Mouse (Mus musculus): ENCODE measurements around the gene Scrn2. TPM values are rescaled to one million over a fixed set of nuclear protein-coding genes. Genes with fewer than 3 reads are reported as not detected.

Gene Scrn2
- total RNA-seq (2022), result 1 to 10 TPM; 4.3 to 6.9 (median 6.3) TPM

GRCm38 (mm10) chr11:97029686-97030417 is at the start of gene Scrn2:
Gene Scrn2 (plus strand): TSS chr11:97029938.
- DNase-seq (ENCODE audit: low spot score in 2 of 2), result peak in 1 of 2 experiments; percentile 76

- no peak for DNase-seq (ENCODE audit: low spot score in 2 of 2)
Measured at GRCm38 (mm10) chr11:96980021-96980420, 49.7 kb upstream of the Scrn2 start.

DNA sequence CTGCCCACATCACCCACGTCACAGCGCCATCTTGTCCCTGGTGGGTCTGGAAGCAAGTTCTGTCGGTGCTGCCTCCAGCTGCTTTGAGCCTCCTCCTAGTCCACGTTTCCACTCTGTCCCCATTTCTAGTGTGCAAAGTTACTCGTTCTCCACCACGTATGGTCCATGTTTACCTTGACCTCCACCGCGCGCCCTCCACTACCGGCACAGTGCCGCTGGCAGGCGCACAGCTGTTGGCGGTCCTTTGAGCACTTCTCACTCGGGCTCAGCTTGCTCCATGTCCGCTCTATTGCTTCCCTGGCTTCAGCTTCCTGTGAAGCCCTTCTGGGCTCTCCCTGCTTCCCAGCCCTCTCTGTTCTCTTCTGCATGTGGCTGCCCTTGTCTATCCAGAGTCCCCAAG is 48.3 kb upstream of the Scrn2 start:
- DNase-seq (ENCODE audit: low spot score in 2 of 2), result no peak

DNA sequence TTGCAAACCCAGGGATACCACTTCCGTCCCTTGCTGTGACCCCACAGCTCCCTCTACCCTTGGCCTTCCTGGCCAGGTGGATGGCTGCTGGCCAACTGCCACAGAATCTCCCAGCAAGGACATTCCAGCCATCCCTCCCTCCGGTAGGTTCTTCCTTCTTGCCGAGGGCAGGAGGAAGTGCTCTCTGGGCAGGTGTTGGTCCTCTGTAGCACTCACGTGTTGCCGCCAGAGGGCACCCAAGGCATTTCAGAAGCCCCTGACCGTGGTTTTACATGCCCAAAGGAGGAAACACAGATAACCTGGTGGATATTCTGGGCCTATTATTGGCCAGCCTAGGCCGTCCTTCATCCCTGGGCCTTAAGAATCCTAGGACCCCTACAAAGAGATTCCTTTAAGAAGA is 47.4 kb upstream of the Scrn2 start:
- peak; percentile 69 to 80 for DNase-seq (ENCODE audit: low spot score in 2 of 2)

GRCm38 (mm10) chr11:96982859-96983258 is 46.9 kb upstream of the Scrn2 start, which contains the start of gene Sp2:
Gene Sp2 (minus strand): TSS chr11:96982959.
- DNase-seq (ENCODE audit: low spot score in 2 of 2), result no peak

- no peak for DNase-seq (ENCODE audit: low spot score in 2 of 2)
Measured at GRCm38 (mm10) chr11:96984903-96985302, 44.8 kb upstream of the Scrn2 start.

DNA sequence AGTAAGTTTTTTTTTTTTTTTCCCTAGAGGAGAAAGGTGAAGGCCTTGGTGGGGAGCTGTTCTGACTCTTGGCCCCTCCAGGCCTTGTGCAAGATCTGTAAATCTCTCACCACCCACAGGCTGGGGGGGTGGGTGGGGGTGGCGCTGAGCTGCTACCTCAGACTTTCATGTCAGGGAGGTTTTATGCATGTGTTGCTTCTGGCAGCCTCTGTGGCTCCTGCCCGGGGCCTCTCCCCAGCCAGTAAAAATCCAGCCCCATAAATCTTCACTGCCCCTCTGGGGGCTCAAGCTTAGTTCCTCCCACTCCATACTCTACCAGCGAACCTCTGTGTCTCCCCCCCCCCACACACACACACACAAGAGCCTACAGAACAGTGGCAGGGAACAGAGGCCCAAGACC is 43.3 kb upstream of the Scrn2 start:
- no peak for DNase-seq (ENCODE audit: low spot score in 2 of 2)

DNA sequence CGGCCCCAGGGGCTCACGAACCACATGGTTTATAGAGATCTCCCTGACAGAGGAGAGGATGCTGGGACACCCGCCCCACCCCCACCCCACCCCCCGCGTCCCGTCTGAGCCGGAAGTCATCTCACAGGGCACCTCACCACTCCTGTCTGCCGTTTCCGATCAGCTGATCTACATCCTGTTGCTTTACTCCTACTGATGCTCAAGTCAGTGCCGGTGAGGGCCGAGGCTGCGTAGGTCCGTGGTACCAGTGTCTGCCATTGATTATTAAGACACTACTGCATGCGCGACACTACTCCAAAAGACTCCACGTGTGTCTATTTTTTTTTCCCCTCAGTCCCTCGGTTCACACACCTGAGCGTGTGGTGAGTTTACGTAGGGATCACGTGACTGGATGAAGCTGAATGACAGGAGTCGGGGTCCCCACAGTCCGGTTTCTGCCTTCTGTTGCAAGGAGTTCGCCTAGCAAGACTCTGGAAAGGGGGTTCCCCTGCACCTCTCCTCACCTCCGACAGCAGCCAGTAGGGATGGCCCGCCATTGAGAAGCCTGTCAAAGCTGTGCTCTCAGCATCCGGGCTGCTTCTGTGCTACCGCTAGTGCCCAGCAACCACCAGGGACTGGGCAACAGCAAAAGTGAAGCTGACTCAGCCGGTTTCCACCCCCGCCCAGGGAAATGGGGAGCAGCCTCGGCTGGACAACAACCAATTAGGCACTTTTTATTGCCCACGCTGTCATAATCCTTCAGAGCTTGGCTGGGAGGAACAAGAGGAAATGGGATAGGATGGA is 41.7 kb upstream of the Scrn2 start:
- peak in 1 of 2 experiments; percentile 42 for DNase-seq (ENCODE audit: low spot score in 2 of 2)

GRCm38 (mm10) chr11:96991501-96991900 is 38.2 kb upstream of the Scrn2 start:
- no peak for DNase-seq (ENCODE audit: low spot score in 2 of 2)

- no peak for DNase-seq (ENCODE audit: low spot score in 2 of 2)
Measured at GRCm38 (mm10) chr11:96992722-96993311, 36.9 kb upstream of the Scrn2 start.

DNA sequence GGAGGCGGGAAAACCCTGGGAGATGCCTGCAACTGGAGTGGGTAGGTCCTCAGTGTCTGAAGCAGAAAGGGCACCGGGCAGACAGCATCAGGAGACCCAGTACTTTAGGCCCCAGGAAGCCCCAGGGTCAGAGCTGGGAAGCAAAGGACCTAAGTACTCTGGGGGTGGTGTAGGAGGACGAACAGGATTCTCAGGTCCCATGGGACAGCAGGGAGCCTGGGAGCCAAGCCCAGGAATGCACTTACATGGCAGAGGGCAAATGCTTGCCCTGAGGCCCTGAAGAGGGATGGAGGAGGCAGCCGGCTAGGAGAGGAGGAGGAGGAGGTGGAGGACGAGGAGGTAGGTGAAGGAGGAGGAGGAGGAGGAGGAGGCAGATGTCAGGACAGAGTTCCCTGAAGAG is 34.7 kb upstream of the Scrn2 start:
- DNase-seq (ENCODE audit: low spot score in 2 of 2), result no peak

- DNase-seq (ENCODE audit: low spot score in 2 of 2), result no peak
Measured at GRCm38 (mm10) chr11:96995836-96996772, 33.6 kb upstream of the Scrn2 start.

DNA sequence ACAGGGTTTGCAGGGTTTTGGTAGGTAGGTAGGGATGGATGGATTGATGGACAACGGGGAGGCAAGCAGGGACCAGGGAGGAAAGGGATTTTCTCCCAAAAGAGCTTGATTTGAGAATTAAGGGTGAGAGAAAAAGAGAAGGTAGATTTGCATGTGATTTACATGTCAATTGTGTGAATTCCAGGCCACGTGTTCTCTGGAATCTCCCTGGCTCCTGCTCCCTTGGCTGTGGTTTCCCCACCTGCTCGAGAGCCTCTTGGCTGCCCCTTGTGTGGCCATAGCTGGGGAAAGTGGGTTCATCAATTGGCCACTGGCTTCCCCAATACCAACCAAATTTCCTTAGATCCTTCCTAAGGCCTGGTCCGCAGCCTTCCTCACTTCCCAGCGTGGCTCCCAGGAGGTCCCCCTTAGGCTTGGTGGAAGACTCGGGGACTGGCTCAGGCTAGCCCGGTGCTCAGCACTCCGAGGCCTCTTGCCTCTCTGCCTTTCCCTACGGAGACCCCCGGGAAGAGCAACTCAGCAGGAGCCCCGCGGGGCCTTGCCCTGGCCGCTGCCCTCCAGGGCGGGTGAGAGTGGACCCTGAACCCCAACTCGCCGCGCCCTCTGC is 32.9 kb upstream of the Scrn2 start:
- no peak for DNase-seq (ENCODE audit: low spot score in 2 of 2)

DNA sequence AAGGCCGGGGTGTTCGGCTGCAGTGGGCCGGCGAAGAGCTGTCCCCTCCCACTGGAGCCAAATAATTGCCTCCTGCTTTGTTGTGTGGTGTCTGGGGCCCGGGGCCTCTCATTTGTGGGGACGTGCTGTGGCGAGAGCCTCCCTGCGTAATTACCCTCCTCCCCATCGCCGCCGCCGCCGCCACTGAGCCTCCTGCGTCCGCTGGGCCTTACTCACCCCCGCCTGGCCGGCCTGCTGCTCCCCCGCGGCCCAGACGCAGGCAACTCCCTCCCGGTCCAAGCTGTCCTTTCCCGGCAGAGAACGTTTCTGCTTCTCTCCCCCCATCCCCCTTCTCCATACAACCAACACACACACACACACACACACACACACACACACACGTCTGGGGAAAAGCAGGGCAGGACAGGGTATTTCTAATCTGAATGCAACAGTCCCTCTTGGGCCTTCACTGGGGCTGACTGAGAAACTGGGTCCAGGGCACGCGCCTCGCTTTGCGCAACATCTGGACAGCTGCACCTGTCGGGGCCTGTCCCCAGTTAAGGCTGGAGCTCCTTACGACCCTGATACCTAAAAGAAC is 32.3 kb upstream of the Scrn2 start:
- DNase-seq (ENCODE audit: low spot score in 2 of 2), result no peak

DNA sequence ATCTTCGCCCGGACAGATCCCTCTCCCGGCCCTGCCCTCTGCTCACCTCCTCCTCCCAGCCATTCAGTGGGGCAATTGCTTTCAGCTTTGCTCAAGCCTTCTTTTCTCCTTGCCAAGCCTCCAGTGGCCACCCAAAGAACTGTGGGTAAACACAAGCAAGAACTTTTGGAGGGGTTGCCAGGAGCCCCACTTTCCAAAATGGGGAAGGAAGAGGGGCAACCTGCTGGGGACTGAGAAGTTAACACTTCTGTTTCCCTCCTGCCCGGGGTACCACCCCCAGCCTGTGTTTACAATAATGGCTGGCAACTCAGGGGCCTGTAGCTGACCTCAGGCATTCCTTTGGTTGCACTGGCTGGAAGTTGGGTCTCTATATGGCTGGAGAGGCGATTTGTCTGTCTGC is 26.6 kb upstream of the Scrn2 start:
- no peak for DNase-seq (ENCODE audit: low spot score in 2 of 2)

DNA sequence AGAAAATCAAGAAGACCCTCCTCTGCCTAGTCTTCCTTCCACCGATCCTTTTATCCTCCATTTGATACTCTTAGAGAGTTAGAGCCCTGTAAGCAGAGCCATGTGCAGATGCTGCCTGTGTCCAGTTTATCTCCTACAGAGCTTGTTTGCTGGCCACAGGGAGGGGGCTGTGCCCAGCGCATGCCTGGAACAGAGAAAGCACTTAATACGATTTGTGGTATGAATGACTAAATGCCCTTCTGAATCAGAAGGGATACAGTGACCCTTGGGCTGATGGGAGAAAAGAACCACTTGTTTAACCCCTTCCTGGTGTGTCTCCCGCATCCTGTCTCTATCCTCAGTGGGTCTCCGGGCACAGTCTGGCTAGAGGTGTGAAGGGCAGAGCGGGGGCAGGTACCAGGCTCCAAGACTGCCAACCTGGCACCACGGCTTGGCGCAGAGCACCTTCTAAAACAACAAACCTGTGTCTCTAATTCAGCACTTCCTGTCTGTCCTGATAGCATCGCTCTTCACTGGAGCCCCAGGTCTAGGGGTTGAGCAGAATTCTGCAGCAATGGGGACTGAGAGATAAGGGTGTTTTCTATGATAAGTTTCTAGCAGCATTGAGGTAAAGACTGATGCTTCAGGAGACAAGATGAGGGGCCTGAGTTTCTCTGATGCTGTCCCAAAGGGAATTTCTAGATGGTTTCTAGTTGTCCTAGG is 22.5 kb upstream of the Scrn2 start:
- no peak for DNase-seq (ENCODE audit: low spot score in 2 of 2)

DNA sequence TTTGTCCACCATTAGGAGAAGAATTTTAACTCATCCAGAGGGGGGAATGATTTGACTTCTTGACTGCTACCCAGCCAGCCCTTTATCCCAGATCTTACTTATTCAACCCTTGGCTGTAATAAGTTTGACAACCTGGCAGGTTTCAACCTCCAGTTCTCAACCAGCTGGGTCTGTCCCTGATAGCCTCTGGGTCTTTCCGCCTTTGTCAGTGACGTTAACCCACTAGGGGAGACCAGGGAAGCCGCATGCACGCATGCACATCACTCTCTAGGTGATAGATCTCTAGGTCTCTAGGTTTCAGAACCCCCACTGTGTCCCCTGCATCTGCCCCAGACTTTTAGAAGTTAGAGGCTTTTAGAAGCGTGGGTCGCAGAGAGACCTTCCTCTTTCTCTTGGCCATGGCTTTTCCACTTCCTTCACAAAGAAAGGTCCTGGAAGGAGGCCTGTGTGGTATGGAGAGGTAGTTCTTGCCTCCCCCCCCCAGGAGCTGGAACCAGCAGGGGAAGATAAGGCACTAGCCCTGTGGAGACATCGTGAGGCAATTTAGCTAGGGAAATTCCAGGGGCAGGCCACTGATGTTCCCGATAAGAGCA is 20.4 kb upstream of the Scrn2 start:
- DNase-seq (ENCODE audit: low spot score in 2 of 2), result no peak

DNA sequence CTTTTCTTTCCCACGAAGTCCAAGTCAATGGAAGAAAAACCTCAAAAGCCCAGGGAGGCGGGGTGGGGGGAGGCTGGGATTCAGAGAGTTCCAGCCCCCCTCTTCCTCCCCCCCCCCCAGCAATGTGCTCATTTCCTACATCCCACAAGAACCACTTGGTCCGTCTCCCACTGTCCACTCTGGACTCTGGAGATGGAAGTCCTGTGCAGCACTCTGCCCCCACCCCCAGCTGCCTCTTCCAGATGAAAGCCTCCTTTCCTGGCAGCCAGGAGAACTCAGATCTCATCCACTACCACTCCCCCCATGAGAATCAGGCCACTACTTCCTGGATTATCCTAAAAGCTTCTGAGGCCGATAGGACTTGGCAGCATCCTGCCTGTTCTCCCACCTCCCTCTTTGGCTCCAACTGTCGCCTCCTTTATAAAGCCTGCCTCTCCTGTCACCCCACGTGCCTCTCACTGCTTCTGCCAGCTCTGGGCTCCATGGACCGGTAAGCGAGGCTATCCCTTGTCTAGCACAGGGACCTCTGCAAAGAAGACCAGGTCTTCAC is 16.5 kb upstream of the Scrn2 start, which contains the start of gene Sp6:
TSS of gene Sp6 (plus strand) at position 274 of the 550 bp plus-strand sequence.
- DNase-seq (ENCODE audit: low spot score in 2 of 2), result no peak

All from layer of hippocampus, adult 8-10 months (tissue).